Mouse (Mus musculus): ENCODE data around the gene Gabrb1. TPM values are rescaled to one million over a fixed set of nuclear protein-coding genes. Genes with fewer than 3 reads are reported as not detected.
"Not testable (repeated sequence)": the region's sequence is repeated elsewhere in the genome, so short reads cannot be mapped to it uniquely, and the experiment has no call there.

The Gabrb1 gene
- polyA plus RNA-seq, 1 experiment from 2014 or later = 0.43 TPM

DNA sequence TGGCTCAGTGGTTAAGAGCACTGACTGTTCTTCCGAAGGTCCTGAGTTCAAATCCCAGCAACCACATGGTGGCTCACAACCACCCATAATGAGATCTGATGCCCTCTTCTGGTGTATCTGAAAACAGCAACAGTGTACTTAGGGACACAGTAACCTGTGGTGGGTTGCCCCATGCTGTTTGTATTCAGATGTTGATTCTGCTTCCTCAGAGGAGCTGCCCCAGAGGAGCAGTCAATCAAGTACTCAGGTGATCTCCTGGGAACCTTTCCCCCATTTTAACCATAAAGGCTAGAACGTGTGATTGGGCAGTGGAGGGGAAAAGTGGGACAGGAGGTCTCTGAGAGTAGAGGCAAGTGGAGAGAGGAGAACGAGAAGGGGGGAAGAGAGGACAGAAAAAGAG, 497.8 kb downstream of the Gabrb1 start:
- not testable (repeated sequence) for H3K27me3 ChIP-seq (ENCODE audit: control insufficient read depth, insufficient read depth, low read length); H3K4me2 ChIP-seq (ENCODE audit: low read depth, low read length); H3K9me3 ChIP-seq (replicated peaks; ENCODE audit: control insufficient read depth, low read length); H3K4me3 ChIP-seq (ENCODE audit: low read length); H3K27ac ChIP-seq (ENCODE audit: low read length); H3K4me1 ChIP-seq (ENCODE audit: control insufficient read depth, insufficient read depth, low read length); ATAC-seq (replicated peaks; ENCODE audit: extremely low read depth, insufficient read depth, low FRiP score); H3K9ac ChIP-seq (ENCODE audit: low read length)
- H3K36me3 ChIP-seq (ENCODE audit: control insufficient read depth, insufficient read depth) = peaks cover 24% of the 10 kb centered on the region
- 83% methylated on average over 3 of the region's 3 CpGs for WGBS

DNA sequence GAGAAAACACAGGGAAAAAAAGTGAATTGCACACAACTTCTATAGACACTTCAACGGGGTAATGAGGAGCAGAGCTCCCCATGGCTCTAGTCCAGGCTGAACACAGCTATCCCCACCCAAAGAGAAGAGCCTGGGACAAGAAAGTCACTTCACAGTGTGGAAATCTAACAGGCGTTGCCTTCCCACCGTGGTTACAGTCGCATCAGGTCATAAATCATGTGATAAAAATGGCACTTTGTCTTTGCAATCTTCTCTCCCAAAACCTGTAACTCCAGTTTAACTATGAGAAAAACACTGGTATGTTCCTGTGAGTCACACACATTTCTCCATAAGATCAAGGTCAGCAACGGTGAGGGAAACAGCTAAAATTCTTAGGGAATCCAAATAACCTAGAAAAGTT, 498.7 kb downstream of the Gabrb1 start:
- Histone ChIP-seq H3K4me2 (ENCODE audit: low read depth, low read length) (no peak overlapping the region), H3K27ac (ENCODE audit: low read length) (no peak overlapping the region), H3K4me3 (ENCODE audit: low read length) (no peak overlapping the region), H3K36me3 (ENCODE audit: control insufficient read depth, insufficient read depth) (peaks cover 29% of the 10 kb centered on the region), H3K27me3 (ENCODE audit: control insufficient read depth, insufficient read depth, low read length) (no peaks in the 10 kb centered on the region), H3K9me3 (replicated peaks; ENCODE audit: control insufficient read depth, low read length) (no peaks in the 10 kb centered on the region), H3K9ac (ENCODE audit: low read length) (no peak overlapping the region), H3K4me1 (ENCODE audit: control insufficient read depth, insufficient read depth, low read length) (peaks cover 3% of the 10 kb centered on the region; the same call in 1 of the 2 replicates)
- WGBS = 82% methylated on average over 5 of the region's 5 CpGs
- no peak for ATAC-seq (replicated peaks; ENCODE audit: extremely low read depth, insufficient read depth, low FRiP score)

DNA sequence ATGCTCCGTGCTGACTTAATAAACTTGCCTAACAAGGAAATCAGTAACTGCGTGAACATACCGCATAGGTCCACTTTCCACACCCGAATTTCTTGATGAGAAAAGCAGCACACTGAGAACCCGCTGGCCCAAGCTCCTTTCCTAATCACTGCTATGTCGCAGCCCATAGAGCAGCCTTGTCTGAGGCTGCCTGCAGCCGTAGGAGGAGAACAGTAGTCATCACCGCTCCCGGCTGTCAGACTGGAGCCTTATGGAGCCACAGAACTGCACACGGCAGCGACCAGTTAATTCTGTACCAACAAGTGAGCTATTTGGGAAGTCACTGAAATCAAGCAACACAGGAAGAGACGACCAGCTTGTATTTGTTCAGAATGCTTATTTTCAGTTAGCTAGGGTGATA, 500.8 kb downstream of the Gabrb1 start:
- Histone ChIP-seq H3K36me3 (ENCODE audit: control insufficient read depth, insufficient read depth) (peaks cover 40% of the 10 kb centered on the region), H3K9ac (ENCODE audit: low read length) (no peak overlapping the region), H3K27ac (ENCODE audit: low read length) (no peak overlapping the region), H3K9me3 (replicated peaks; ENCODE audit: control insufficient read depth, low read length) (no peaks in the 10 kb centered on the region), H3K27me3 (ENCODE audit: control insufficient read depth, insufficient read depth, low read length) (no peaks in the 10 kb centered on the region), H3K4me2 (ENCODE audit: low read depth, low read length) (no peak overlapping the region), H3K4me1 (ENCODE audit: control insufficient read depth, insufficient read depth, low read length) (peaks cover 3% of the 10 kb centered on the region; the same call in 1 of the 2 replicates), H3K4me3 (ENCODE audit: low read length) (no peak overlapping the region)
- no peak for ATAC-seq (replicated peaks; ENCODE audit: extremely low read depth, insufficient read depth, low FRiP score)
- 75% methylated on average over 12 of the region's 12 CpGs for WGBS

DNA sequence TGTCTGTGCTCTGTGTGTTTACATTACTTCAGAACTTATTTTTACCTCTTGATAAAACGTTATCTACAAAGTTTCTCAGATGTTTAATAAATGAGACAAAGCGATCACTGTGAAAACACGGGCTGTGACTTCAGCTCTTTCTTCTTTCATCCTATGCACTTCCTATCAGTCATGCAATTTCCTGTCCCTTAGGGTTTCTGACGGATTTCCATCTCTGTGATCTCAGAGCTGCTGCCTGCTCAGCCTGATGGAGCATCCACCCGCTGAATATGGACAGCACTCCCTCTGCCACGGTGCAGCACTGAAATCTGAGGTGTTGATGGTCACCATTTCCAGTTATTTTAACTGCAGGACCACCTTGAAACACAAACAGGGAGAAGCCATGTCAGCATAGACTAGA, 501.6 kb downstream of the Gabrb1 start:
- no peaks in the 10 kb centered on the region for H3K27me3 ChIP-seq (ENCODE audit: control insufficient read depth, insufficient read depth, low read length)
- no peaks in the 10 kb centered on the region for H3K9me3 ChIP-seq (replicated peaks; ENCODE audit: control insufficient read depth, low read length)
- peaks cover 5% of the 10 kb centered on the region for H3K4me1 ChIP-seq (ENCODE audit: control insufficient read depth, insufficient read depth, low read length)
- no peak overlapping the region for H3K27ac ChIP-seq (ENCODE audit: low read length)
- WGBS = 55% methylated on average over 6 of the region's 6 CpGs
- H3K4me3 ChIP-seq (ENCODE audit: low read length) = no peak overlapping the region
- H3K4me2 ChIP-seq (ENCODE audit: low read depth, low read length) = no peak overlapping the region
- H3K36me3 ChIP-seq (ENCODE audit: control insufficient read depth, insufficient read depth) = peaks cover 43% of the 10 kb centered on the region
- no peak overlapping the region for H3K9ac ChIP-seq (ENCODE audit: low read length)
- ATAC-seq (replicated peaks; ENCODE audit: extremely low read depth, insufficient read depth, low FRiP score) = 0 out of 2 replicates have a peak, but pooled peaks have one; percentile 18

DNA sequence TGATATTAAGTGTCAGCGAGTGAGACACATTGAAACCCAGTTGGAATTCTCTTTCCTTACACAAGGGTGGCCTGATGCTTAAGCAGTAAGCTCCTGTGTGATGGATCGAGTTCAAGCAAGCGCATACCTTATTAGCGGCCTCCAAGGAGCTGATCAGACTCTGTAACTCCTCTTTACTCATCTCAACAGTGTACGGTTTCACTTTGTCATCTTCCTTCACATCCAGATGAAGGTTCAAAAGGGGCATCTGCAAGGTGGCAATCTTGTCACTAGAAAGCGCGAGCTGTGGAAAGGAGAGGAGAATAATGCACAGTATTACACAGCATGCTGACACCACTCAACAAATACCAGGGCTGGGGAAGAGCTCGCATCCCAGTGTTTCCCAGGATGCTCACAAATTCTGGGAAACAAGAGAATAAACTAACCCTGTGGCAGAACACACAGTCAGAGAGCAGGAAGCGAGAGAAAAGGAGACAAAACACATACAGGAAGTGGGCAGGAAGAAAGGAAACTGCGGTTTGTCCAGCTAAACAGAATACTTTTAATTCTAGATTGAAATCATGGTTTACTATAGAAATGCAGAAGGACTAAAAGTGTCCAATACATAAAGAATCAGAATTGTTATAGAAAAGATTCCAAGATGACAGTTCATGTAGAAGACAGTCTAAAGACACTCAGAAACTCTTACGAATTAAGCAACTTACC, 503.0 kb downstream of the Gabrb1 start:
- Histone ChIP-seq H3K9me3 (replicated peaks; ENCODE audit: control insufficient read depth, low read length) (no peaks in the 10 kb centered on the region), H3K4me3 (ENCODE audit: low read length) (no peak overlapping the region), H3K36me3 (ENCODE audit: control insufficient read depth, insufficient read depth) (peaks cover 43% of the 10 kb centered on the region), H3K27ac (ENCODE audit: low read length) (no peak overlapping the region), H3K4me2 (ENCODE audit: low read depth, low read length) (no peak overlapping the region), H3K4me1 (ENCODE audit: control insufficient read depth, insufficient read depth, low read length) (peaks cover 10% of the 10 kb centered on the region), H3K9ac (ENCODE audit: low read length) (no peak overlapping the region), H3K27me3 (ENCODE audit: control insufficient read depth, insufficient read depth, low read length) (no peaks in the 10 kb centered on the region)
- WGBS = 83% methylated on average over 11 of the region's 11 CpGs
- no peak for ATAC-seq (replicated peaks; ENCODE audit: extremely low read depth, insufficient read depth, low FRiP score)

DNA sequence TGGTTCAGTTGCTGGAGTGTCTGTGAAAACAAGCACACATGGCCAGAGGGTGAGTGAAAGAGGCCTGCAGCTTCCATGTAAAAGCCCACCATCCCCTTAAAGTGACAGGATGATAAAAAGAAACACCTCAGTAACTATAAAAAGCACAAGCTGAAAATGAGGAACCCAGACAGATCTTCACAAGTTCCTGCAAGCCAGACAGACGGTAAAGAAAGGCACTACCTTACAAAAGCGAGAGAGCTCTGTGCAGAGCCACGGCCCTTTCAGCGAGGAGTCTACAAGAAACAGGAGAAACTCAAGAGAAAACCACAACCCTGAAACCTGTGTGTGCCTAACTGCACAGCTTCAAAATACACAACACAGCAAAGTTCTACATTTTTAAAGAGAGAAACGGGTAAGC, 504.9 kb downstream of the Gabrb1 start:
- Histone ChIP-seq H3K4me1 (ENCODE audit: control insufficient read depth, insufficient read depth, low read length) (peaks cover 21% of the 10 kb centered on the region), H3K27ac (ENCODE audit: low read length) (peak overlapping the region; percentile 31), H3K4me2 (ENCODE audit: low read depth, low read length) (no peak overlapping the region), H3K9ac (ENCODE audit: low read length) (no peak overlapping the region), H3K36me3 (ENCODE audit: control insufficient read depth, insufficient read depth) (peaks cover 39% of the 10 kb centered on the region), H3K27me3 (ENCODE audit: control insufficient read depth, insufficient read depth, low read length) (no peaks in the 10 kb centered on the region), H3K4me3 (ENCODE audit: low read length) (no peak overlapping the region), H3K9me3 (replicated peaks; ENCODE audit: control insufficient read depth, low read length) (no peaks in the 10 kb centered on the region)
- no peak for ATAC-seq (replicated peaks; ENCODE audit: extremely low read depth, insufficient read depth, low FRiP score)
- 62% methylated on average over 5 of the region's 5 CpGs for WGBS

DNA sequence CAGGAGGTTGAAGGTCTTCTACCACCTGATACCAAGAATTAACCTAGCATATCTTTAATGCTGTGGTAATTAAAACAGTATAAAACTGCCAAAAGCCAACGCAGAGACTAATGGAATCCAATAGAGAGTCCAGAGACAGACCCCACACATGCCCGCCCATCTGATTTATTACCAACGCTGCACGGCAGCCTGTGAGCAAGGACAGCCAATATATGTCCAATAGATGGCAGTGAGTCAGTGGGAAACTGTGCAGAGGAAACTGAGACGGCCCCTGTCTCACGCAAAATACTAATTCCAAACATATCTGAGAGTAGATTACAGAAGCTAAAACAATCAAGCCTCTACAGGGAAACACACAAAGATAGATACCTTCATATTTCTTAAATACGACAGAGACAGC, 506.5 kb downstream of the Gabrb1 start:
- WGBS = 51% methylated on average over 7 of the region's 7 CpGs
- ATAC-seq (replicated peaks; ENCODE audit: extremely low read depth, insufficient read depth, low FRiP score) = no peak
- Histone ChIP-seq H3K9ac (ENCODE audit: low read length) (no peak overlapping the region), H3K4me1 (ENCODE audit: control insufficient read depth, insufficient read depth, low read length) (peaks cover 21% of the 10 kb centered on the region), H3K36me3 (ENCODE audit: control insufficient read depth, insufficient read depth) (peaks cover 31% of the 10 kb centered on the region), H3K27ac (ENCODE audit: low read length) (no peak overlapping the region), H3K4me3 (ENCODE audit: low read length) (no peak overlapping the region), H3K4me2 (ENCODE audit: low read depth, low read length) (no peak overlapping the region), H3K9me3 (replicated peaks; ENCODE audit: control insufficient read depth, low read length) (no peaks in the 10 kb centered on the region), H3K27me3 (ENCODE audit: control insufficient read depth, insufficient read depth, low read length) (no peaks in the 10 kb centered on the region)

DNA sequence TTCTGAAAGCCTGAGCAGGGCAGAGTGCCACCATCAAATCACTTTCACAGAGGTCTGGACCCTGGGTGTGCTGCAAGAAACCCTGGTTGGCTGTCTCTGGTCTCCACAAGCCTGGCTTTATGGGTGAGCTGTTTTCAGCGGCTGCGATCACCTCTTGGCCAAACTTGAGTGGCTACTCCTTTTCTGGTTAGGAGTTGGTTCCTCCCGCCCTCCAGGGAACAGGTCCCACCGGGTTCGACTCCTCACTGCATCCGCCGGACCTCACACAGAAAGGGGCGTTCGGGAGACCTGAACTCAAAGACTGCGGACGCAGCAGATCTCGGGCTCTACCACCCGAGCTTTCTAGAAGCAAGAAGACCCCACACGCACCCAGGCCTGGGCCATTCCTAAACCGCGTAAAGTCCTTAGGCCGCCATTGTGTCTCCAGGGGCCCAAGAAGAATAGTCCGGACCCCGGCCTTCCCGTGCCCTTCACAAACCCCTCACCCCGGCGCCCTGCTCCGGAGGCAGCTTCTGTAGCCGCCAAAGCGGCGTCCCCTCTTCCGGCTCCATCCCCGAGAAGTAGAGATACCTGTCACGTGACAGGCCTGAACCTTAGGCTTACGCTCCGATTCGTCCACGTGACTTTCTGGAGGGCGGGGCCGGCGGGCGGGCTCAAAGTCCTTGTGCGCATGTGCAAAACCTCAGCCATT, 509.8 kb downstream of the Gabrb1 start, which contains the start of gene Commd8:
Gene Commd8 (minus strand): TSS at position 596 of the 691 bp plus-strand sequence.
- peak within 1 kb of the TSS; percentile 90 for H3K4me2 ChIP-seq (ENCODE audit: low read depth, low read length)
- H3K4me1 ChIP-seq (ENCODE audit: control insufficient read depth, insufficient read depth, low read length) = peaks cover 19% of the 10 kb centered on the region
- peak within 1 kb of the TSS; percentile 83 for H3K9ac ChIP-seq (ENCODE audit: low read length)
- H3K9me3 ChIP-seq (replicated peaks; ENCODE audit: control insufficient read depth, low read length) = no peaks in the 10 kb centered on the region
- under 1% methylated on average over 38 of the region's 38 CpGs for WGBS
- peaks cover 10% of the 10 kb centered on the region for H3K36me3 ChIP-seq (ENCODE audit: control insufficient read depth, insufficient read depth)
- peak; percentile 87 for ATAC-seq (replicated peaks; ENCODE audit: extremely low read depth, insufficient read depth, low FRiP score)
- H3K27ac ChIP-seq (ENCODE audit: low read length) = peak within 1 kb of the TSS; percentile 87
- peak within 1 kb of the TSS; percentile 95 for H3K4me3 ChIP-seq (ENCODE audit: low read length)
- no peaks in the 10 kb centered on the region for H3K27me3 ChIP-seq (ENCODE audit: control insufficient read depth, insufficient read depth, low read length)

DNA sequence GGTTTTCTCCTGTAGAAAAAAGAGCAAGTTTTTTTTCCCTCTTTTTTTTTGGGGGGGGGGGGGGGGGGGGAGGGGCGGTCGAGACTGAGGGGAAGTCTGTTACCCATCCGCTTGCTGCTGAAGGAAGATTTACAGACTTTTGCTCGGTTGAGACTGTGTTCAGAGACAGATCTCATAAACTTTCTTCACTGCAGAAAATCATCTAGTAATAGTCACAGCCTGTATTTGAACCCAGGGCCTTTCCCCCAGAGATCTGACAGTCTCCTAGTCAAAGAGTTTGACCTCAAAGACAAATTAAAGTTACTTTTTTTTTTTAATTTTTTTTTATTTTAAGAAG, 510.3 kb downstream of the Gabrb1 start:
- H3K4me2 ChIP-seq (ENCODE audit: low read depth, low read length) = peak overlapping the region; percentile 90
- H3K27ac ChIP-seq (ENCODE audit: low read length) = peak overlapping the region; percentile 30
- peak overlapping the region; percentile 42; the same call in 1 of the 2 replicates for H3K9ac ChIP-seq (ENCODE audit: low read length)
- no peaks in the 10 kb centered on the region for H3K27me3 ChIP-seq (ENCODE audit: control insufficient read depth, insufficient read depth, low read length)
- WGBS = 0% methylated on average over 4 of the region's 4 CpGs
- ATAC-seq (replicated peaks; ENCODE audit: extremely low read depth, insufficient read depth, low FRiP score) = no peak; the same call in 1 of the 2 replicates
- H3K4me1 ChIP-seq (ENCODE audit: control insufficient read depth, insufficient read depth, low read length) = peaks cover 19% of the 10 kb centered on the region
- no peaks in the 10 kb centered on the region for H3K9me3 ChIP-seq (replicated peaks; ENCODE audit: control insufficient read depth, low read length)
- peaks cover 8% of the 10 kb centered on the region for H3K36me3 ChIP-seq (ENCODE audit: control insufficient read depth, insufficient read depth)
- H3K4me3 ChIP-seq (ENCODE audit: low read length) = peak overlapping the region; percentile 95

All from heart, embryonic 16.5 days (tissue).